Mouse (Mus musculus) frontal cortex, postnatal 36 days (tissue): ENCODE measurements at regions not wholly inside any gene's neighbourhood (a gene's known extent, or its start where the extent isn't known, plus 50 kb on each side); places are given as distances from the start of the nearest gene placed in this dataset.
A peak's percentile ranks its signal among the peaks of the same experiment; 100 is the strongest.

Source experiments
- DNase-seq, 2 experiments: peaks; one replicate each; pipeline ENCODE4 v3.0.0; 2022; ENCODE audit warnings: low spot score in 2 of 2

- no peak for DNase-seq
Measured at GRCm38 (mm10) chr17:64382894-64383293, 51.2 kb upstream of the Pja2 start.

GRCm38 (mm10) chr17:64383600-64383999, 51.9 kb upstream of the Pja2 start:
- no peak for DNase-seq

GRCm38 (mm10) chr17:64390349-64390748, 58.6 kb upstream of the Pja2 start:
- DNase-seq, result no peak

GRCm38 (mm10) chr17:64397254-64397897, 65.7 kb upstream of the Pja2 start:
- no peak for DNase-seq

GRCm38 (mm10) chr17:64398114-64398692, 66.5 kb upstream of the Pja2 start:
- no peak for DNase-seq

GRCm38 (mm10) chr17:64398708-64399107, 67.0 kb upstream of the Pja2 start:
- DNase-seq, result no peak

- no peak for DNase-seq
Measured at GRCm38 (mm10) chr17:64406742-64407254, 75.1 kb upstream of the Pja2 start.

- DNase-seq, result peak; percentile 21 to 26
Measured at GRCm38 (mm10) chr17:64407255-64408011, 75.7 kb upstream of the Pja2 start.

- no peak for DNase-seq
Measured at GRCm38 (mm10) chr17:64425811-64426210, 94.1 kb upstream of the Pja2 start.

GRCm38 (mm10) chr17:64426536-64426935, 94.8 kb upstream of the Pja2 start:
- no peak for DNase-seq

GRCm38 (mm10) chr17:64439571-64439970, 107.9 kb upstream of the Pja2 start:
- DNase-seq, result no peak

- no peak for DNase-seq
Measured at GRCm38 (mm10) chr17:64454736-64455135, 123.0 kb upstream of the Pja2 start.

GRCm38 (mm10) chr17:64466273-64466672, 134.3 kb upstream of the Man2a1 start:
- no peak for DNase-seq

- no peak for DNase-seq
Measured at GRCm38 (mm10) chr17:64466746-64467145, 133.8 kb upstream of the Man2a1 start.

- no peak for DNase-seq
Measured at GRCm38 (mm10) chr17:64467297-64467696, 133.2 kb upstream of the Man2a1 start.

GRCm38 (mm10) chr17:64469754-64470400, 130.7 kb upstream of the Man2a1 start:
- DNase-seq, result no peak

- DNase-seq, result no peak
Measured at GRCm38 (mm10) chr17:64480607-64481038, 119.9 kb upstream of the Man2a1 start.

GRCm38 (mm10) chr17:64484835-64485234, 115.7 kb upstream of the Man2a1 start:
- DNase-seq, result no peak

GRCm38 (mm10) chr17:64489769-64490335, 110.7 kb upstream of the Man2a1 start:
- no peak for DNase-seq

- no peak for DNase-seq
Measured at GRCm38 (mm10) chr17:64490664-64491063, 109.9 kb upstream of the Man2a1 start.

GRCm38 (mm10) chr17:64491922-64492353, 108.6 kb upstream of the Man2a1 start:
- no peak for DNase-seq
